Mouse (Mus musculus) ES-Bruce4 (cell line): ENCODE measurements around the gene E4f1.
"Not testable (repeated sequence)": the region's sequence is repeated elsewhere in the genome, so short reads cannot be mapped to it uniquely, and the experiment has no call there.

Experiments
- CTCF ChIP-seq: IDR thresholded peaks from one replicate; pipeline ENCODE4 v1.8.1; 2011; ENCODE audit warnings: low read depth, low read length
- EP300 ChIP-seq: IDR thresholded peaks from 2 replicates; pipeline ENCODE4 v1.6.1; 2011; ENCODE audit warnings: low read depth, low read length; ENCODE audit not compliant: insufficient read depth
- POLR2A ChIP-seq: IDR thresholded peaks from one replicate; pipeline ENCODE4 v1.8.1; 2011; ENCODE audit warnings: low read length; ENCODE audit not compliant: insufficient read depth

DNA sequence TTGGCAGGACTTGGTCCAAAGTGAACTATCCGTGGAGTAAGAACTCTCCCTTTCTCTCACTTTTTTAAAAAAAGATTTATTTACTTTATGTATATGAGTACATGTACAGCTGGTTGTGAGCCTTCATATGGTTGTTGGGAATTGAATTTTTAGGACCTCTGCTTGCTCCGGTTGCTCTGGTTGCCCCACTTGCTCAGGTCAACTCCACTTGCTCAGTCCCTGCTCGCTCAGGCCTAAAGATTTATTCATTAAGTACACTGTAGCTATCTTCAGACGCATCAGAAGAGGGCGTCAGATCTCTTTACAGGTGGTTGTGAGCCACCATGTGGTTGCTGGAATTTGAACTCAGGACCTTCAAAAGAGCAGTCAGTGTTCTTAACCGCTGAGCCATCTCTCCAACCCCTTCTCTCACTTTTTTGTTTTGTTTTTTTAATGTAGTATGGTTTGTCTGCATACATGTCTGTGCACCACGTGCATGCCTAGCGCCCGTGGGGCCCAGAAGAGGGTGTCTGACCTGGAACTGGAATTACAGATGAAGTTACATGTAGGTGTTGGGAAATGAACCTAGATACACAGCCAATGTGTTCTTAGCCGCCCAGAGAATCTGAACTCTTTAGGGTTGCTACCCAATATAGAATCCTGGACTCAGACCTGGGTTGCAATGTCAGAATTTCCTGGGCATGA is 14.4 kb downstream of the E4f1 start:
- not testable (repeated sequence) for TF ChIP-seq POLR2A, CTCF, EP300
